Mouse (Mus musculus) myocyte (in vitro differentiated cells): ENCODE results near the gene Ctsf.

ENCODE experiments used
- E2F4 ChIP-seq: IDR thresholded peaks from one replicate; pipeline ENCODE4 v1.6.1; 2011; ENCODE audit warnings: mild to moderate bottlenecking, control low read depth, moderate library complexity; ENCODE audit not compliant: insufficient read depth
- MAX ChIP-seq: IDR thresholded peaks from one replicate; pipeline ENCODE4 v1.6.1; 2011; ENCODE audit warnings: low read depth, mild to moderate bottlenecking, control low read depth
- MYOG ChIP-seq, 3 experiments: IDR thresholded peaks; one replicate each; pipeline ENCODE4 v1.6.1; 2011; ENCODE audit warnings: control low read depth in 2 of 3, low read depth in 2 of 3, mild to moderate bottlenecking in 2 of 3; ENCODE audit not compliant: insufficient read length in 2 of 3, control insufficient read depth in 1 of 3, insufficient read depth in 1 of 3
- POLR2A ChIP-seq: IDR thresholded peaks from one replicate; pipeline ENCODE4 v1.6.1; 2011; ENCODE audit warnings: low read depth, mild to moderate bottlenecking, control low read depth, moderate library complexity; ENCODE audit not compliant: insufficient read length
- REST ChIP-seq: IDR thresholded peaks from one replicate; pipeline ENCODE4 v1.6.1; 2011; ENCODE audit warnings: mild to moderate bottlenecking, control low read depth, moderate library complexity; ENCODE audit not compliant: insufficient read depth, insufficient read length
- TCF3 ChIP-seq: IDR thresholded peaks from one replicate; pipeline ENCODE4 v1.6.1; 2011; ENCODE audit warnings: low read depth, control low read depth; ENCODE audit not compliant: insufficient read length
- USF1 ChIP-seq: IDR thresholded peaks from one replicate; pipeline ENCODE4 v1.6.1; 2011; ENCODE audit warnings: low read depth, mild to moderate bottlenecking, control low read depth, moderate library complexity

DNA sequence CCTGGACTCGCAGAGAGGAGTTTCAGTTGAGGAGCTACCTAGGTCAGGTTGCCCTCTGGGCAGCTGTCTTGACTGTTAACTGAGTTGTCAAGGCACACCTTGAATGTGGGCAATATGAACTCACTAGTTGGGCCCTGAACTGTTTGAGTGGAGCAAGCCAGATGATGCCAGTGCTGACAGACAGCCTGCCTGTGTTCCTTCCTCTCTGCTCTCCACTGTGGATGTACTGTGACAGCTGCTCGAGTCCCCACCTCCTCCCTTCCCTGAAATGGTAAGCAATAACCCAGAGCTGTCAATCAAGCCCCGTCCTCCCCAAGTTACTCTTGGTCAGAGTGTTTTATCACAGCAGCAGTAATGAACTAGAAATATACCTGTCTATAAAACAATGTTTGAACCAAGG lies 45.0 kb downstream of the Ctsf start:
- no peak for TF ChIP-seq TCF3
- TF ChIP-seq POLR2A = no peak
- no peak for TF ChIP-seq MYOG (IDR thresholded peaks at IDR 0.05; ENCODE audit: control insufficient read depth in 1 of 3, insufficient read depth in 1 of 3, insufficient read length in 2 of 3, low read depth in 2 of 3)
- no peak for TF ChIP-seq USF1
- no peak for TF ChIP-seq MAX
- no peak for TF ChIP-seq REST
- no peak for TF ChIP-seq E2F4
